Mouse (Mus musculus): ENCODE measurements at regions not wholly inside any gene's neighbourhood (a gene's known extent, or its start where the extent isn't known, plus 50 kb on each side); places are given as distances from the start of the nearest gene placed in this dataset.

DNA sequence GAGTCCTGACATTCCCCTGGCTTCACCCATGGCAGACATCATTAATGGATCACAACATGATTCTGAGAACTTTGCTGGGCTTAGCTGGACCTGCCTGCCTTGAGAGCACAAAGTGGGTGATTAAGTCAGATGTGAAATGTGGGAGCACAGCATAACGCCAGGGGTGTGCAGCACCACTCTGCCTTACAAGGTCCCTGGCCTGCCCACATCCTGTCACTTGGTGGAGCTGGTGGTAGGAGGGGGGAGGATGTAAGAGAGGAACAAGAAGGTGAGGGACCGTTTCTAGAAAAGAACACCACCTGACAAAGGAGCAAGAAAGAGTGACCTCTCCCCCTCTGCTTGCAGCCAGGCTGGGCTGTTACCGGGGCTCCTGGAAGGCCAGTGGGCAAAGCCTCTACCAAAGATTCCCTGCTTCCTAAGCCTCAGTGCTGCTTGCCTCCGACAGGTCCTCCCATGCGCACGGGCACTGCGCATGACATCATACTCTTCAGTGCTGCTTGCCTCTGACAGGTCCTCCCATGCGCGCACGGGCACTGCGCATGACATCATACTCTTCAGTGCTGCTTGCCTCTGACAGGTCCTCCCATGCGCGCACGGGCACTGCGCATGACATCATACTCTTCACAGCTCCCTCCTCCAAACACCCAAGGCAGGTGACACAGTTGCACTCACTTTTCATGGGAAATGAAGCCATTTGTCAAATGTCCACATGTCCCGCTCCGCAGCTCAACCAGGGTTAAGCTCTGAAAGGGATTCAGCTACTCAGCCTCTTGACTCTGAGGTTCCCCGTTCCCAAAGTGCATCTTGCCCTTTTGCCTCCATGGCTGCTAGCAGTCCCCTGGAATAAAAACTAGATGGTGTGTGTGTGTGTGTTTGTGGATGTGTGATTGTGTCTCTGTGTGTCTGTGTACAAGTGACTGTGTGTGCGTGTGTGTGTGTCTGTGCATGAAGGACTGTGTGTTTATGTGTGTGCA, 125.7 kb downstream of the 3100002H09Rik start:
- Histone ChIP-seq H3K4me2 (ENCODE audit: insufficient read depth, low read depth, poor library complexity, severe bottlenecking) (no peak overlapping the region), H3K36me3 (replicated peaks in 1 of 2; ENCODE audit: control insufficient read depth in 1 of 2, insufficient read depth in 1 of 2, low read length in 1 of 2) (no peaks in the 10 kb centered on the region), H3K9me3 (replicated peaks; ENCODE audit: low read length) (no peaks in the 10 kb centered on the region), H3K27ac (ENCODE audit: insufficient read depth, low read depth) (no peak overlapping the region), H3K27me3 (replicated peaks) (peaks cover 90% of the 10 kb centered on the region), H3K9ac (ENCODE audit: insufficient read depth, low read depth) (no peak overlapping the region), H3K4me3 (replicated peaks in 1 of 3; ENCODE audit: low read depth in 2 of 3, low read length in 2 of 3, poor library complexity in 1 of 3) (no peak overlapping the region), H3K79me2 (replicated peaks; ENCODE audit: control insufficient read depth, extremely low read depth, insufficient read depth, poor library complexity, severe bottlenecking) (no peaks in the 10 kb centered on the region), H3K4me1 (ENCODE audit: control insufficient read depth in 1 of 2, insufficient read depth in 2 of 2) (no peaks in the 10 kb centered on the region)
- TF ChIP-seq E2F4 (IDR thresholded peaks at IDR 0.05; ENCODE audit: insufficient replicate concordance, low read depth, low read length): no peak
- TF ChIP-seq RAD21 (IDR thresholded peaks at IDR 0.05; ENCODE audit: low read depth, low read length): no peak
- no peak for TF ChIP-seq POLR2A (IDR thresholded peaks at IDR 0.05; ENCODE audit: low read depth, low read length)
- TF ChIP-seq JUND (conservative IDR thresholded peaks at IDR 0.05; ENCODE audit: low read depth, low read length): no peak
- no peak for TF ChIP-seq ZNF384 (IDR thresholded peaks at IDR 0.05; ENCODE audit: low read depth, low read length)
- no peak for TF ChIP-seq MYC (IDR thresholded peaks at IDR 0.05; ENCODE audit: low read depth, low read length)
- no peak for TF ChIP-seq TBP (conservative IDR thresholded peaks at IDR 0.05; ENCODE audit: low read depth, low read length)
- no peak for TF ChIP-seq SIN3A (IDR thresholded peaks at IDR 0.05; ENCODE audit: low read length)
- TF ChIP-seq CHD1 (IDR thresholded peaks at IDR 0.05; ENCODE audit: low read depth, low read length): no peak
- no peak for TF ChIP-seq KAT2A (IDR thresholded peaks at IDR 0.05; ENCODE audit: insufficient replicate concordance, low read length)
- no peak for TF ChIP-seq CTCF (conservative IDR thresholded peaks at IDR 0.05 in 1 of 2, IDR thresholded peaks at IDR 0.05 in 1 of 2; ENCODE audit: low read depth in 2 of 2, low read length in 2 of 2)
- TF ChIP-seq PAX5 (IDR thresholded peaks at IDR 0.05; ENCODE audit: low read length): no peak
- TF ChIP-seq UBTF (IDR thresholded peaks at IDR 0.05; ENCODE audit: low read depth, low read length): no peak
- TF ChIP-seq MAZ (IDR thresholded peaks at IDR 0.05; ENCODE audit: low read depth, low read length): no peak
- TF ChIP-seq ETS1 (conservative IDR thresholded peaks at IDR 0.05; ENCODE audit: low read depth, low read length): no peak
- no peak for TF ChIP-seq ZKSCAN1 (IDR thresholded peaks at IDR 0.05; ENCODE audit: borderline replicate concordance, low read depth, low read length)
- no peak for TF ChIP-seq MAFK (IDR thresholded peaks at IDR 0.05; ENCODE audit: insufficient replicate concordance, low read length)
- no peak for DNase-seq (ENCODE audit: extremely low read depth)
- in situ Hi-C loops (cut with MboI; ENCODE audit: low pct_ligation_motif_present, low pct_unique_long_range_greater_than_20kb, low sequenced_read_pairs) (no loop called here), dilution Hi-C loops (cut with MboI; ENCODE audit: extremely low pct_ligation_motif_present, extremely low pct_unique_long_range_greater_than_20kb, low sequenced_read_pairs) (no loop called here)

- in situ Hi-C loops (cut with MboI; ENCODE audit: low pct_ligation_motif_present, low pct_unique_long_range_greater_than_20kb, low sequenced_read_pairs): no loop called here
- Histone ChIP-seq H3K9ac (ENCODE audit: insufficient read depth, low read depth) (no peak overlapping the region), H3K4me2 (ENCODE audit: insufficient read depth, low read depth, poor library complexity, severe bottlenecking) (no peak overlapping the region), H3K9me3 (replicated peaks; ENCODE audit: low read length) (no peaks in the 10 kb centered on the region), H3K79me2 (replicated peaks; ENCODE audit: control insufficient read depth, extremely low read depth, insufficient read depth, poor library complexity, severe bottlenecking) (no peaks in the 10 kb centered on the region), H3K36me3 (replicated peaks in 1 of 2; ENCODE audit: control insufficient read depth in 1 of 2, insufficient read depth in 1 of 2, low read length in 1 of 2) (no peaks in the 10 kb centered on the region), H3K27me3 (replicated peaks) (peaks cover 85% of the 10 kb centered on the region), H3K4me3 (replicated peaks in 1 of 3; ENCODE audit: low read depth in 2 of 3, low read length in 2 of 3, poor library complexity in 1 of 3) (no peak overlapping the region), H3K4me1 (ENCODE audit: control insufficient read depth in 1 of 2, insufficient read depth in 2 of 2) (no peaks in the 10 kb centered on the region), H3K27ac (ENCODE audit: insufficient read depth, low read depth) (no peak overlapping the region)
- no peak for DNase-seq (ENCODE audit: extremely low read depth)
- no peak for TF ChIP-seq EP300 (IDR thresholded peaks at IDR 0.05; ENCODE audit: low read length)
- no peak for TF ChIP-seq MAZ (IDR thresholded peaks at IDR 0.05; ENCODE audit: low read depth, low read length)
- no peak for TF ChIP-seq NELFE (IDR thresholded peaks at IDR 0.05; ENCODE audit: low read depth, low read length)
- TF ChIP-seq CHD2 (IDR thresholded peaks at IDR 0.05; ENCODE audit: low read length): no peak
- TF ChIP-seq GABPA (IDR thresholded peaks at IDR 0.05; ENCODE audit: insufficient replicate concordance, low read depth, low read length): no peak
- TF ChIP-seq TBP (conservative IDR thresholded peaks at IDR 0.05; ENCODE audit: low read depth, low read length): no peak
- TF ChIP-seq JUND (conservative IDR thresholded peaks at IDR 0.05; ENCODE audit: low read depth, low read length): no peak
- no peak for TF ChIP-seq E2F4 (IDR thresholded peaks at IDR 0.05; ENCODE audit: insufficient replicate concordance, low read depth, low read length)
- no peak for TF ChIP-seq CHD1 (IDR thresholded peaks at IDR 0.05; ENCODE audit: low read depth, low read length)
- no peak for TF ChIP-seq USF2 (conservative IDR thresholded peaks at IDR 0.05; ENCODE audit: low read depth, low read length)
- TF ChIP-seq ZNF384 (IDR thresholded peaks at IDR 0.05; ENCODE audit: low read depth, low read length): no peak
- TF ChIP-seq IRF4 (IDR thresholded peaks at IDR 0.05; ENCODE audit: low read depth, low read length): no peak
- dilution Hi-C loops (cut with MboI; ENCODE audit: extremely low pct_ligation_motif_present, extremely low pct_unique_long_range_greater_than_20kb, low sequenced_read_pairs): no loop called here
Measured at GRCm38 (mm10) chr4:124477870-124478301, 132.7 kb downstream of the 3100002H09Rik start.

All from CH12.LX (cell line).